Mouse (Mus musculus) retina, embryonic 14.5 days (tissue): ENCODE measurements at regions not wholly inside any gene's neighbourhood (a gene's known extent, or its start where the extent isn't known, plus 50 kb on each side); places are given as distances from the start of the nearest gene placed in this dataset.

Experiments used
- DNase-seq: peaks from one replicate; pipeline ENCODE4 v3.0.0-alpha.2; 2015; ENCODE audit warnings: low spot score

GRCm38 (mm10) chr10:16742246-16742645 is 980.8 kb upstream of the Cited2 start:
- DNase-seq = no peak

GRCm38 (mm10) chr10:16751546-16751945 is 971.5 kb upstream of the Cited2 start:
- DNase-seq = no peak

GRCm38 (mm10) chr10:16789641-16790243 is 933.3 kb upstream of the Cited2 start:
- DNase-seq = no peak

- DNase-seq = no peak
Observed at GRCm38 (mm10) chr10:16803978-16804377, 919.0 kb upstream of the Cited2 start.

- DNase-seq = no peak
Observed at GRCm38 (mm10) chr10:16810716-16811115, 912.3 kb upstream of the Cited2 start.

GRCm38 (mm10) chr10:16814013-16814412 is 909.0 kb upstream of the Cited2 start:
- no peak for DNase-seq

GRCm38 (mm10) chr10:16861534-16861933 is 861.5 kb upstream of the Cited2 start:
- no peak for DNase-seq

GRCm38 (mm10) chr10:16866914-16867313 is 856.1 kb upstream of the Cited2 start:
- DNase-seq = no peak

GRCm38 (mm10) chr10:16874131-16874530 is 848.9 kb upstream of the Cited2 start:
- no peak for DNase-seq

GRCm38 (mm10) chr10:16878197-16878596 is 844.8 kb upstream of the Cited2 start:
- no peak for DNase-seq

GRCm38 (mm10) chr10:16893316-16893715 is 829.7 kb upstream of the Cited2 start:
- DNase-seq = no peak

GRCm38 (mm10) chr10:16895332-16895731 is 827.7 kb upstream of the Cited2 start:
- DNase-seq = no peak

- DNase-seq = no peak
Observed at GRCm38 (mm10) chr10:16922888-16923287, 800.1 kb upstream of the Cited2 start.

- DNase-seq = no peak
Observed at GRCm38 (mm10) chr10:16923851-16924250, 799.2 kb upstream of the Cited2 start.

- DNase-seq = no peak
Observed at GRCm38 (mm10) chr10:16937705-16938104, 785.3 kb upstream of the Cited2 start.

GRCm38 (mm10) chr10:16951636-16952035 is 771.4 kb upstream of the Cited2 start:
- no peak for DNase-seq

- DNase-seq = no peak
Observed at GRCm38 (mm10) chr10:16960971-16961370, 762.0 kb upstream of the Cited2 start.

- no peak for DNase-seq
Observed at GRCm38 (mm10) chr10:16962463-16962862, 760.6 kb upstream of the Cited2 start.

- no peak for DNase-seq
Observed at GRCm38 (mm10) chr10:16978770-16979169, 744.2 kb upstream of the Cited2 start.

GRCm38 (mm10) chr10:16990227-16990626 is 732.8 kb upstream of the Cited2 start:
- no peak for DNase-seq

GRCm38 (mm10) chr10:16993789-16994188 is 729.2 kb upstream of the Cited2 start:
- DNase-seq = no peak

GRCm38 (mm10) chr10:16994526-16994925 is 728.5 kb upstream of the Cited2 start:
- no peak for DNase-seq

GRCm38 (mm10) chr10:16995010-16995409 is 728.0 kb upstream of the Cited2 start:
- DNase-seq = no peak

GRCm38 (mm10) chr10:16996820-16997466 is 726.1 kb upstream of the Cited2 start:
- no peak for DNase-seq
